Mouse (Mus musculus): ENCODE data around the gene 4930447C04Rik. TPM values are rescaled to one million over a fixed set of nuclear protein-coding genes. Genes with fewer than 3 reads are reported as not detected.
A peak's percentile ranks its signal among the peaks of the same experiment; 100 is the strongest.

Gene 4930447C04Rik
- polyA plus RNA-seq (2016; fragmentation: Nextera tagmentation; extraction: Ambion mirVana) = 5.8 and 6.3 TPM in 2 replicates

- H3K27ac ChIP-seq = no peak within 1 kb of the TSS
- 1% methylated on average over 39 of the region's 39 CpGs for WGBS
Observed at GRCm38 (mm10) chr12:72940071-72940821, at the start of gene 4930447C04Rik. Gene 4930447C04Rik (minus strand): TSS chr12:72940774.

GRCm38 (mm10) chr12:72983071-72983857, 42.7 kb upstream of the 4930447C04Rik start:
- no peak for ATAC-seq (ENCODE audit: insufficient number of reproducible peaks, insufficient read depth, low FRiP score, low TSS enrichment, low read depth)
- Histone ChIP-seq H3K27ac (no peak overlapping the region), H3K9ac (replicated peaks) (no peak overlapping the region), H3K36me3 (no peaks in the 10 kb centered on the region), H3K4me1 (replicated peaks) (peaks cover 2% of the 10 kb centered on the region), H3K9me3 (no peaks in the 10 kb centered on the region), H3K4me2 (no peak overlapping the region), H3K4me3 (replicated peaks) (no peak overlapping the region), H3K27me3 (peaks cover 19% of the 10 kb centered on the region)
- 82% methylated on average over 8 of the region's 8 CpGs for WGBS

More at GRCm38 (mm10) chr12:72940071-72940821, at the start of gene 4930447C04Rik:
- Histone ChIP-seq H3K36me3 (no peaks in the 10 kb centered on the region), H3K4me2 (peak within 1 kb of the TSS; percentile 51), H3K4me1 (replicated peaks) (peaks cover 22% of the 10 kb centered on the region), H3K9ac (replicated peaks) (no peak within 1 kb of the TSS), H3K27me3 (peaks cover 93% of the 10 kb centered on the region), H3K4me3 (replicated peaks) (peak within 1 kb of the TSS; percentile 31), H3K9me3 (no peaks in the 10 kb centered on the region)
- ATAC-seq (ENCODE audit: insufficient number of reproducible peaks, insufficient read depth, low FRiP score, low TSS enrichment, low read depth) = no peak

GRCm38 (mm10) chr12:72982616-72983015, 42.0 kb upstream of the 4930447C04Rik start:
- H3K4me2 ChIP-seq = no peak overlapping the region
- 76% methylated on average over 10 of the region's 10 CpGs for whole genome bisulfite sequencing
- no peak for ATAC-seq (ENCODE audit: insufficient number of reproducible peaks, insufficient read depth, low FRiP score, low TSS enrichment, low read depth)
- peaks cover 17% of the 10 kb centered on the region for H3K27me3 ChIP-seq
- no peaks in the 10 kb centered on the region for H3K9me3 ChIP-seq
- H3K4me1 ChIP-seq (replicated peaks) = peaks cover 9% of the 10 kb centered on the region
- H3K27ac ChIP-seq = no peak overlapping the region
- no peak overlapping the region for H3K4me3 ChIP-seq (replicated peaks)
- no peak overlapping the region for H3K9ac ChIP-seq (replicated peaks)
- no peaks in the 10 kb centered on the region for H3K36me3 ChIP-seq

- H3K4me2 ChIP-seq = no peak overlapping the region
- no peak for ATAC-seq (ENCODE audit: insufficient number of reproducible peaks, insufficient read depth, low FRiP score, low TSS enrichment, low read depth)
- no peak overlapping the region for H3K9ac ChIP-seq (replicated peaks)
- H3K27ac ChIP-seq = no peak overlapping the region
- H3K9me3 ChIP-seq = no peaks in the 10 kb centered on the region
- peaks cover 18% of the 10 kb centered on the region for H3K27me3 ChIP-seq
- WGBS = 78% methylated on average over 5 of the region's 5 CpGs
- no peaks in the 10 kb centered on the region for H3K36me3 ChIP-seq
- H3K4me1 ChIP-seq (replicated peaks) = peaks cover 20% of the 10 kb centered on the region
- H3K4me3 ChIP-seq (replicated peaks) = no peak overlapping the region
Observed at GRCm38 (mm10) chr12:72979236-72979635, 38.7 kb upstream of the 4930447C04Rik start.

- peak; percentile 54; the same call in 1 of the 2 replicates for ATAC-seq (ENCODE audit: insufficient number of reproducible peaks, insufficient read depth, low FRiP score, low TSS enrichment, low read depth)
- H3K4me2 ChIP-seq = no peak overlapping the region
Observed at GRCm38 (mm10) chr12:72977851-72978250, 37.3 kb upstream of the 4930447C04Rik start.

GRCm38 (mm10) chr12:72976718-72977117, 36.1 kb upstream of the 4930447C04Rik start:
- 2% methylated on average over 12 of the region's 12 CpGs for WGBS
- Histone ChIP-seq H3K9ac (replicated peaks) (peak overlapping the region; percentile 38; the same call in 1 of the 2 replicates), H3K4me2 (peak overlapping the region; percentile 57), H3K36me3 (no peaks in the 10 kb centered on the region), H3K4me3 (replicated peaks) (peak overlapping the region; percentile 24), H3K27me3 (peaks cover 36% of the 10 kb centered on the region), H3K4me1 (replicated peaks) (peaks cover 20% of the 10 kb centered on the region), H3K9me3 (no peaks in the 10 kb centered on the region), H3K27ac (no peak overlapping the region)
- ATAC-seq (ENCODE audit: insufficient number of reproducible peaks, insufficient read depth, low FRiP score, low TSS enrichment, low read depth) = peak; percentile 61; the same call in 1 of the 2 replicates

More at GRCm38 (mm10) chr12:72977851-72978250, 37.3 kb upstream of the 4930447C04Rik start:
- H3K27ac ChIP-seq = no peak overlapping the region
- H3K4me3 ChIP-seq (replicated peaks) = no peak overlapping the region
- peaks cover 20% of the 10 kb centered on the region for H3K4me1 ChIP-seq (replicated peaks)
- H3K9ac ChIP-seq (replicated peaks) = no peak overlapping the region
- no peaks in the 10 kb centered on the region for H3K36me3 ChIP-seq
- no peaks in the 10 kb centered on the region for H3K9me3 ChIP-seq
- H3K27me3 ChIP-seq = peaks cover 27% of the 10 kb centered on the region
- WGBS = 42% methylated on average over 3 of the region's 3 CpGs

- no peak for ATAC-seq (ENCODE audit: insufficient number of reproducible peaks, insufficient read depth, low FRiP score, low TSS enrichment, low read depth)
- H3K27ac ChIP-seq = no peak overlapping the region
- WGBS = 2% methylated on average over 7 of the region's 7 CpGs
Observed at GRCm38 (mm10) chr12:72976172-72976571, 35.6 kb upstream of the 4930447C04Rik start.

GRCm38 (mm10) chr12:72973161-72973560, 32.6 kb upstream of the 4930447C04Rik start:
- no peak overlapping the region for H3K9ac ChIP-seq (replicated peaks)
- H3K36me3 ChIP-seq = no peaks in the 10 kb centered on the region
- peaks cover 17% of the 10 kb centered on the region for H3K4me1 ChIP-seq (replicated peaks)
- peaks cover 28% of the 10 kb centered on the region for H3K27me3 ChIP-seq
- no peak overlapping the region for H3K27ac ChIP-seq
- ATAC-seq (ENCODE audit: insufficient number of reproducible peaks, insufficient read depth, low FRiP score, low TSS enrichment, low read depth) = no peak
- no peak overlapping the region for H3K4me3 ChIP-seq (replicated peaks)
- H3K4me2 ChIP-seq = no peak overlapping the region
- WGBS = 5% methylated on average over 6 of the region's 6 CpGs
- H3K9me3 ChIP-seq = no peaks in the 10 kb centered on the region

More at GRCm38 (mm10) chr12:72976172-72976571, 35.6 kb upstream of the 4930447C04Rik start:
- Histone ChIP-seq H3K4me3 (replicated peaks) (peak overlapping the region; percentile 24), H3K9ac (replicated peaks) (0 out of 2 replicates have a peak overlapping the region, but pooled peaks have one; percentile 31), H3K27me3 (peaks cover 34% of the 10 kb centered on the region), H3K4me2 (peak overlapping the region; percentile 57), H3K4me1 (replicated peaks) (peaks cover 20% of the 10 kb centered on the region), H3K9me3 (no peaks in the 10 kb centered on the region), H3K36me3 (no peaks in the 10 kb centered on the region)

GRCm38 (mm10) chr12:72970620-72971019, 30.0 kb upstream of the 4930447C04Rik start:
- Histone ChIP-seq H3K27me3 (peaks cover 28% of the 10 kb centered on the region), H3K9ac (replicated peaks) (no peak overlapping the region), H3K4me2 (no peak overlapping the region), H3K4me1 (replicated peaks) (peaks cover 1% of the 10 kb centered on the region), H3K9me3 (no peaks in the 10 kb centered on the region), H3K27ac (no peak overlapping the region), H3K36me3 (no peaks in the 10 kb centered on the region), H3K4me3 (replicated peaks) (no peak overlapping the region)
- 70% methylated on average over 14 of the region's 14 CpGs for WGBS
- ATAC-seq (ENCODE audit: insufficient number of reproducible peaks, insufficient read depth, low FRiP score, low TSS enrichment, low read depth) = no peak

- no peak overlapping the region for H3K4me2 ChIP-seq
- H3K9me3 ChIP-seq = no peaks in the 10 kb centered on the region
- 81% methylated on average over 7 of the region's 7 CpGs for WGBS
- no peak overlapping the region for H3K9ac ChIP-seq (replicated peaks)
- H3K4me1 ChIP-seq (replicated peaks) = no peaks in the 10 kb centered on the region
- H3K36me3 ChIP-seq = no peaks in the 10 kb centered on the region
- ATAC-seq (ENCODE audit: insufficient number of reproducible peaks, insufficient read depth, low FRiP score, low TSS enrichment, low read depth) = no peak
- peaks cover 17% of the 10 kb centered on the region for H3K27me3 ChIP-seq
- no peak overlapping the region for H3K4me3 ChIP-seq (replicated peaks)
- no peak overlapping the region for H3K27ac ChIP-seq
Observed at GRCm38 (mm10) chr12:72967541-72967940, 27.0 kb upstream of the 4930447C04Rik start.

GRCm38 (mm10) chr12:72962761-72963160, 22.2 kb upstream of the 4930447C04Rik start:
- no peak for ATAC-seq (ENCODE audit: insufficient number of reproducible peaks, insufficient read depth, low FRiP score, low TSS enrichment, low read depth)
- Histone ChIP-seq H3K27me3 (no peaks in the 10 kb centered on the region; the same call in 1 of the 2 replicates), H3K9ac (replicated peaks) (no peak overlapping the region), H3K4me1 (replicated peaks) (no peaks in the 10 kb centered on the region), H3K4me2 (no peak overlapping the region), H3K27ac (no peak overlapping the region), H3K9me3 (no peaks in the 10 kb centered on the region), H3K4me3 (replicated peaks) (no peak overlapping the region), H3K36me3 (no peaks in the 10 kb centered on the region)
- 69% methylated on average over 6 of the region's 6 CpGs for WGBS
